Mouse (Mus musculus): Measurements from ENCODE around the gene Irf1. TPM values are rescaled to one million over a fixed set of nuclear protein-coding genes. Genes with fewer than 3 reads are reported as not detected.

Gene Irf1
- total RNA-seq, 4 experiments from 2014 or later, result 29.0 to 50.6 (median 43.2) TPM

GRCm38 (mm10) chr11:53813001-53813868 lies 43.4 kb downstream of the Irf1 start:
- DNase-seq, result peak; percentile 61

DNA sequence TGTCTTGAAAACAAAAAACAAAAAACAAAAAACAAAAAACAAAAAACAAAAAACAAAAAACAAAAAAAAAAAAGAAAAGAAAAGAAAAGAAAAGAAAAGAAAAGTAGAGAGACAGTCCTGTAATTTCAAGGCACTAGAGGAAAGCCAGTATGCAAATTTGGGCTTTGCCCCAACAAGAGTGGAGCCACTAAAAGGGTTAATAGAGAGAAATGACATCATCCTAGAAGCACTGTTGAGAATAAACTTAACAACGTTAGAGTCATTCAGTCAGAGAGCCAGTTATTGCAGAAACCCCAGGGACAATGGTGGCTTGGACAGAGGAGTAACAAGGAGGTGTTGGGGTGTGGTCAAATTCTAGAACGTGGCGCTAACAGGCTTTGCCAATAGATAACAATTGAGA lies 45.0 kb downstream of the Irf1 start:
- no peak for DNase-seq

DNA sequence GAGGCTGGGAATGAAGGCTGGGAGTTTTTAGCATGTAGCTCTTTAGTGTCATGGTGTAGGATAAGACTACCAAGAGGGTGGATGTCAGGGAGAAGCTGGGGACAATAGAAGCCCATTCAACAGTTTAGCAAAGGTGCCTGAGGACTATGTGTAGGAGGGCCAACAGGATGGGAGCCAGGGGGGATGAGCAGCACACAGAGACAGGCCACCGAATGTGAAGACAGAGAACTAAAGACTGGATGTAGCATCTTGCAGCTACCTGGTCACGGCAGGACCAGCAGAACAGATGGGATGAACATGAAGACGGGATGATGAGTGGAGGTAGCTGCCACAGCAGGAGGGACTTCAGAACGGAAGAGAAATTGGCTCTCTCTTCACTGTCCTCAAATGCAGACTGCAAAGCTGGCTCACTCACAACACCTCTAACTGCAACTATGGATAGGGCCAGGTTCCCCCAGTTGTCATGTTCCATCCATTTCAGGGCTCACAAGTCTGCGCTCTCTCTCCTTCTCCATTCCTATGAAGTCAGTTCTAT lies 47.1 kb downstream of the Irf1 start:
- no peak for DNase-seq

GRCm38 (mm10) chr11:53818794-53819193 lies 49.0 kb downstream of the Irf1 start:
- no peak for DNase-seq

- DNase-seq, result no peak
These were observed 49.7 kb downstream of the Irf1 start for GRCm38 (mm10) chr11:53819511-53819910.

DNA sequence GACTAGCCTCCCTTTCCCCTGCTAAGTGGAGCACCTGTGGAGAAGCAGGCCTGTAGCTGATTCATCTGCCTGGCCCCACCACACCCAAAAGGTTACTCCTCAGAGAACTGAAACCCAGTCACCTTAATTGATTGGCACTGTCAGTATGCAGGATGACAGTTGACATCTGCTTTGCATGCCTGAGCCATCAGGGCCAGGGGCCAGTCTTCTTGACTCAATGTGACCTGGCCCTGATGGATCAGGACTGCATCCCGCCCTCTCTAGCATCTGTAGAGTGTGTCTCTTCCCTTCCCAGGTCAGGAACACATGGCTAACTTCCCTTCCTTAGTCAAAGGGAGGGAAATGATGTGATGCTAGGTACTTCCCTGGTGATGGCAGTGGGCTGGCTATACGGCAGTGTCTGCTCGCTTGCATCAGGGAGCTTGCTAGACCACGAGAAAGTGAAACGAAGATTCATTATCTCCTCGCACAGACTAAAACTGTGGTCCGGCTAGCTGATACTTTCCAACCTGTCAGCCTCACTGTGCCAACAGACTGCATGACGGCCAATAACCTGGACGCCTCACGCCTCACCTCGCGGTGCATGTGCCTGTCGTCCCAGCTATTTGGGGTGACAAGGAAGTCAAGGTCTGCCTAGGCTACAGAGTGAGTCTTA lies 50.8 kb downstream of the Irf1 start:
- DNase-seq, result no peak

GRCm38 (mm10) chr11:53821230-53821944 lies 51.6 kb downstream of the Irf1 start:
- DNase-seq, result no peak

- no peak for DNase-seq
These were observed 52.1 kb downstream of the Irf1 start for GRCm38 (mm10) chr11:53821945-53822338.

DNA sequence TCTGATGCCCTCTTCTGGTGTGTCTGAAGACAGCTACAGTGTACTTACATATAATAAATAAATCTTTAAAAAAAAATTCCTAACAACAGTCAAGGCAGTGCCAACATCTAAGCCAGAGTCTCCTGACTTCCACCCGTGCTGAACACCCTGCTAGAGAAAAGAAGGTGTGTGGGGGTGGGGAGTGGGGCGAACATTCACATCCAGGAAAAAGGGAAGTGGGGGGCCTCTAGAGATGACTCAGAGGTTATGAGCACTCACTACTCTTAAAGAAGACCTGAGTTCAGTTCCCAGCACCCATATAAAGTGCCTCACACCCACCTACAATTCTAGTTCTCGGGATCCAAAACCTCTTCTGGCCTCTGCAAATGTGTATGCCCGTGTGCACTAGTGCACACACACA lies 55.6 kb downstream of the Irf1 start:
- no peak for DNase-seq

Small RNAs within 50 kb of the gene (microRNA-seq; reads per million reads assigned to microRNA genes)
- gene Mir7671, result 0.17 to 0.35 reads per million in 2 experiments

Other genes with a start within 250 kb of the Irf1 start
- 10 to 100 TPM; 28.4 to 36.3 (median 31.1) TPM for gene Kif3a, start 202.6 kb upstream of the Irf1 start, total RNA-seq (2022)
- gene Il4, start 151.3 kb upstream of the Irf1 start, total RNA-seq (2022), result not detected
- gene Il13, start 135.3 kb upstream of the Irf1 start, total RNA-seq (2022), result not detected
- 10 to 100 TPM; 15.2 to 21.9 (median 18.6) TPM for gene Rad50, start 62.7 kb upstream of the Irf1 start, total RNA-seq (2022)
- not detected for gene Il5, start 49.2 kb upstream of the Irf1 start, total RNA-seq (2022)
- gene Gm17334, start 3.2 kb downstream of the Irf1 start, total RNA-seq (2022), result 1 to 10 TPM in 2 of 4 experiments, under 1 TPM in 2; 0.84 to 1.5 (median 1.1) TPM
- gene Gm12216, start 89.2 kb downstream of the Irf1 start, total RNA-seq (2022), result 10 to 100 TPM in 2 of 4 experiments, 1 to 10 TPM in 2; 4.1 to 12.6 (median 9.8) TPM
- gene Slc22a5, start 121.6 kb downstream of the Irf1 start, total RNA-seq (2022), result 10 to 100 TPM; 36.9 to 47.9 (median 43.8) TPM
- 10 to 100 TPM in 1 of 4 experiments, 1 to 10 TPM in 3; 4.4 to 12.5 (median 6.6) TPM for gene Slc22a21, start 210.3 kb downstream of the Irf1 start, total RNA-seq (2022)